Mouse (Mus musculus): ENCODE results near the gene H2afx. TPM values are rescaled to one million over a fixed set of nuclear protein-coding genes. Genes with fewer than 3 reads are reported as not detected.

Gene H2afx
- polyA plus RNA-seq, 2 experiments, result 256 to 311 TPM

- no peak for DNase-seq (ENCODE audit: low spot score)
- Histone ChIP-seq H3K36me3 (ENCODE audit: control insufficient read depth, insufficient read depth, low read length) (peaks cover 23% of the 10 kb centered on the region), H3K27me3 (ENCODE audit: control insufficient read depth, insufficient read depth, low read length) (no peaks in the 10 kb centered on the region), H3K4me2 (replicated peaks; ENCODE audit: low read depth, low read length, severe bottlenecking) (peak overlapping the region; percentile 95), H3K9me3 (ENCODE audit: control insufficient read depth, low read length) (no peaks in the 10 kb centered on the region), H3K27ac (replicated peaks; ENCODE audit: low read depth, low read length) (no peak overlapping the region), H3K4me3 (replicated peaks; ENCODE audit: low read length) (peak overlapping the region; percentile 88), H3K9ac (ENCODE audit: low read depth, low read length, severe bottlenecking) (no peak overlapping the region; the same call in 1 of the 2 replicates), H3K4me1 (ENCODE audit: control insufficient read depth, insufficient read depth, low read length) (peaks cover 7% of the 10 kb centered on the region)
- no peak for TF ChIP-seq POLR2A (IDR thresholded peaks at IDR 0.05; ENCODE audit: borderline replicate concordance, extremely low read depth, insufficient read depth, insufficient read length)
- ATAC-seq (ENCODE audit: low FRiP score, low read depth), result no peak
- 90% methylated on average over 5 of the region's 5 CpGs for WGBS
Measured at GRCm38 (mm10) chr9:44378153-44378730, 43.7 kb downstream of the H2afx start.

DNA sequence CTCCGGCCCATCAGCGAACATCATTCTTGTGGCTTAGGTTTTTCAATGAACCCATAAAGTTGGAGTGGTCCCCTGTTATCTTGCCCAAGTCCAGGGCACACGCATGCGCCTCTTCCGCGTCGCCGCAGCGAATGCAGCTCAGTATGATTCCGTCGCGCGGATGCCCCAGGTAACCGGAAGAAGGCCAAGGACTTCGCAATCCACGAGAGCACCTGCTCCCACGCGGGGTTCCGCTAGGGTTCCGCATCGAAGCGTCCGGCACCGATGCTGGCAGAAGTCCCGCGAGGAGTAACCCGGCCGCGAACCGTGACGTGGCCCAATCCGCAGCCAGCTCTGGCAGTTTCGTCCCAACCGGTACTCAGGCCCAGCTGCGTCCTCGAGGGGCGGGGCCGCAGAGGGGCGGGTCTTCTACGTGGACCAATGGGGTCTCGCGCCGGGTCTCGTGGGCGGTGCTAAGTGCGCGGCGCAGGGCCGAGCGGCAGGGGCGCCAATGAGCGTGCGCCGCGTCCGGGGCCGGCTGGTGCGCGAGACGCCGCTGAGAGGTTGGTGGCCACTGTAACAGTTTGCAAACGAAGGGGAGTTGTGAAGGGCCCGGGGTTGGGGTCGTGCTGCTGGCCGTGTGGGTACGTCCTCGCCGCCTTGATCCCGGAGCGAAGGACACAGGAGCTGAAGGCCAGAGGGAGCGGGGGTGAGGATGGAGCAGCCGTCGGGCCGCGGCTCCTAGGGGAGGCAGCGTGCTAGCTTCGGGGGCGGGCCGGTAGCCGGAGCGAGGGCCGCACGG lies 44.8 kb downstream of the H2afx start, which contains the start of gene Hyou1:
Hyou1 (plus strand) TSS at position 437 of the 781 bp plus-strand sequence.
- peak; percentile 72; the same call in 1 of the 2 replicates for TF ChIP-seq POLR2A (IDR thresholded peaks at IDR 0.05; ENCODE audit: borderline replicate concordance, extremely low read depth, insufficient read depth, insufficient read length)

DNA sequence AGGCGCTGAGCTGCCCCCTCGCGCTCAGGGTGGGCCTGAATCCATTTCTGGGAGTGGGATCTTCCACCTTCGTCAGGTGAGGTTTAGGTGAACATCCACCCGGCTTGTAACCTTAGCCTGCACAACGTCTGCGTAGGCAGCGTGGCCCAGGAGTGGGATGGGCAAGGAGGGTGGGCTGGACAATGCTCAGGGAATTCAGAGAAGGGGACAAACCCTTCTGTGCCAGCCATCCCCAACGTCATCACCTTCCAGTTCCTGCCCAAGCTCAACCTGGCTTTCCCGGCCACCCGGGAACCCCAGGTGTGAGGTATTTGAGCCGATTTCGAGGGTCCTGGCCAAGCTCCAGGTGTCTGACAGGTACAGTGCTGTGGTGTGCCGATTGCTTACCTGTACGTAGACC lies 45.4 kb downstream of the H2afx start:
- ATAC-seq (ENCODE audit: low FRiP score, low read depth) (0 out of 2 replicates have a peak, but pooled peaks have one; percentile 2), DNase-seq (ENCODE audit: low spot score) (no peak)
- Histone ChIP-seq H3K4me1 (ENCODE audit: control insufficient read depth, insufficient read depth, low read length) (peaks cover 7% of the 10 kb centered on the region), H3K36me3 (ENCODE audit: control insufficient read depth, insufficient read depth, low read length) (peaks cover 39% of the 10 kb centered on the region), H3K27me3 (ENCODE audit: control insufficient read depth, insufficient read depth, low read length) (no peaks in the 10 kb centered on the region), H3K9me3 (ENCODE audit: control insufficient read depth, low read length) (no peaks in the 10 kb centered on the region), H3K27ac (replicated peaks; ENCODE audit: low read depth, low read length) (peak overlapping the region; percentile 84), H3K4me3 (replicated peaks; ENCODE audit: low read length) (peak overlapping the region; percentile 88), H3K9ac (ENCODE audit: low read depth, low read length, severe bottlenecking) (peak overlapping the region; percentile 90), H3K4me2 (replicated peaks; ENCODE audit: low read depth, low read length, severe bottlenecking) (peak overlapping the region; percentile 95)
- no peak for TF ChIP-seq POLR2A (IDR thresholded peaks at IDR 0.05; ENCODE audit: borderline replicate concordance, extremely low read depth, insufficient read depth, insufficient read length)
- 9% methylated on average over 15 of the region's 15 CpGs for WGBS

More for the DNA sequence above, 44.8 kb downstream of the H2afx start, which contains the start of gene Hyou1:
- Histone ChIP-seq H3K4me3 (replicated peaks; ENCODE audit: low read length) (peak within 1 kb of the TSS; percentile 88), H3K9ac (ENCODE audit: low read depth, low read length, severe bottlenecking) (peak within 1 kb of the TSS; percentile 90), H3K27me3 (ENCODE audit: control insufficient read depth, insufficient read depth, low read length) (no peaks in the 10 kb centered on the region), H3K27ac (replicated peaks; ENCODE audit: low read depth, low read length) (peak within 1 kb of the TSS; percentile 84), H3K36me3 (ENCODE audit: control insufficient read depth, insufficient read depth, low read length) (peaks cover 33% of the 10 kb centered on the region), H3K9me3 (ENCODE audit: control insufficient read depth, low read length) (no peaks in the 10 kb centered on the region), H3K4me2 (replicated peaks; ENCODE audit: low read depth, low read length, severe bottlenecking) (peak within 1 kb of the TSS; percentile 95), H3K4me1 (ENCODE audit: control insufficient read depth, insufficient read depth, low read length) (peaks cover 7% of the 10 kb centered on the region)
- under 1% methylated on average over 75 of the region's 83 CpGs for WGBS
- ATAC-seq (ENCODE audit: low FRiP score, low read depth) (peak; percentile 99), DNase-seq (ENCODE audit: low spot score) (peak; percentile 97)

GRCm38 (mm10) chr9:44384596-44384995 lies 50.1 kb downstream of the H2afx start:
- peaks cover 7% of the 10 kb centered on the region for H3K4me1 ChIP-seq (ENCODE audit: control insufficient read depth, insufficient read depth, low read length)
- ATAC-seq (ENCODE audit: low FRiP score, low read depth) (no peak), DNase-seq (ENCODE audit: low spot score) (no peak)
- no peak overlapping the region for H3K4me3 ChIP-seq (replicated peaks; ENCODE audit: low read length)
- H3K4me2 ChIP-seq (replicated peaks; ENCODE audit: low read depth, low read length, severe bottlenecking), result no peak overlapping the region
- no peaks in the 10 kb centered on the region for H3K27me3 ChIP-seq (ENCODE audit: control insufficient read depth, insufficient read depth, low read length)
- 95% methylated on average over 13 of the region's 13 CpGs for WGBS
- peaks cover 83% of the 10 kb centered on the region for H3K36me3 ChIP-seq (ENCODE audit: control insufficient read depth, insufficient read depth, low read length)
- H3K9ac ChIP-seq (ENCODE audit: low read depth, low read length, severe bottlenecking), result no peak overlapping the region
- H3K9me3 ChIP-seq (ENCODE audit: control insufficient read depth, low read length), result no peaks in the 10 kb centered on the region
- TF ChIP-seq POLR2A (IDR thresholded peaks at IDR 0.05; ENCODE audit: borderline replicate concordance, extremely low read depth, insufficient read depth, insufficient read length), result no peak
- no peak overlapping the region for H3K27ac ChIP-seq (replicated peaks; ENCODE audit: low read depth, low read length)

Small RNAs within 50 kb of the gene (microRNA-seq; reads per million reads assigned to microRNA genes)
- gene Gm44335, result not detected

Other genes with a start within 250 kb of the H2afx start
- gene Mfrp, start 233.0 kb upstream of the H2afx start, polyA plus RNA-seq (2012; rRNA removed), result 0.08 and 0.29 TPM in 2 replicates
- 0.18 and 0.37 TPM in 2 replicates for gene Mfrp, start 233.0 kb upstream of the H2afx start, polyA plus RNA-seq (2014; fragmentation: Nextera tagmentation; extraction: Ambion mirVana)
- gene C1qtnf5, start 227.4 kb upstream of the H2afx start, polyA plus RNA-seq (2012; rRNA removed), result 10.0 and 12.7 TPM in 2 replicates
- gene C1qtnf5, start 227.4 kb upstream of the H2afx start, polyA plus RNA-seq (2014; fragmentation: Nextera tagmentation; extraction: Ambion mirVana), result 6.9 and 7.5 TPM in 2 replicates
- 0.41 and 0.49 TPM in 2 replicates for gene Gm49380, start 221.2 kb upstream of the H2afx start, polyA plus RNA-seq (2012; rRNA removed)
- 0.23 and 0.65 TPM in 2 replicates for gene Gm49380, start 221.2 kb upstream of the H2afx start, polyA plus RNA-seq (2014; fragmentation: Nextera tagmentation; extraction: Ambion mirVana)
- 56.1 and 80.2 TPM in 2 replicates for gene Rnf26, start 221.2 kb upstream of the H2afx start, polyA plus RNA-seq (2012; rRNA removed)
- gene Rnf26, start 221.2 kb upstream of the H2afx start, polyA plus RNA-seq (2014; fragmentation: Nextera tagmentation; extraction: Ambion mirVana), result 74.0 and 81.0 TPM in 2 replicates
- gene Mcam, start 200.2 kb upstream of the H2afx start, polyA plus RNA-seq (2012; rRNA removed), result 82.8 and 101 TPM in 2 replicates
- 44.2 and 46.3 TPM in 2 replicates for gene Mcam, start 200.2 kb upstream of the H2afx start, polyA plus RNA-seq (2014; fragmentation: Nextera tagmentation; extraction: Ambion mirVana)
- gene Cbl, start 100.6 kb upstream of the H2afx start, polyA plus RNA-seq (2012; rRNA removed), result 18.3 and 21.0 TPM in 2 replicates
- 15.6 and 16.8 TPM in 2 replicates for gene Cbl, start 100.6 kb upstream of the H2afx start, polyA plus RNA-seq (2014; fragmentation: Nextera tagmentation; extraction: Ambion mirVana)
- gene Ccdc153, start 94.0 kb upstream of the H2afx start, polyA plus RNA-seq (2012; rRNA removed), result not detected in 2 replicates
- not detected in 2 replicates for gene Ccdc153, start 94.0 kb upstream of the H2afx start, polyA plus RNA-seq (2014; fragmentation: Nextera tagmentation; extraction: Ambion mirVana)
- 0.13 and 0.15 TPM in 2 replicates for gene Pdzd3, start 83.2 kb upstream of the H2afx start, polyA plus RNA-seq (2012; rRNA removed)
- not detected in 2 replicates for gene Pdzd3, start 83.2 kb upstream of the H2afx start, polyA plus RNA-seq (2014; fragmentation: Nextera tagmentation; extraction: Ambion mirVana)
- gene Nlrx1, start 66.1 kb upstream of the H2afx start, polyA plus RNA-seq (2012; rRNA removed), result 8.6 and 10.5 TPM in 2 replicates
- gene Nlrx1, start 66.1 kb upstream of the H2afx start, polyA plus RNA-seq (2014; fragmentation: Nextera tagmentation; extraction: Ambion mirVana), result 12.6 and 13.5 TPM in 2 replicates
- gene Abcg4, start 46.1 kb upstream of the H2afx start, polyA plus RNA-seq (2012; rRNA removed), result 20.8 and 35.7 TPM in 2 replicates
- 4.8 and 5.0 TPM in 2 replicates for gene Abcg4, start 46.1 kb upstream of the H2afx start, polyA plus RNA-seq (2014; fragmentation: Nextera tagmentation; extraction: Ambion mirVana)
- gene Hinfp, start 29.0 kb upstream of the H2afx start, polyA plus RNA-seq (2012; rRNA removed), result 39.4 and 46.7 TPM in 2 replicates
- gene Hinfp, start 29.0 kb upstream of the H2afx start, polyA plus RNA-seq (2014; fragmentation: Nextera tagmentation; extraction: Ambion mirVana), result 18.0 and 22.0 TPM in 2 replicates
- 19.6 and 23.1 TPM in 2 replicates for gene C2cd2l, start 14.4 kb upstream of the H2afx start, polyA plus RNA-seq (2012; rRNA removed)
- gene C2cd2l, start 14.4 kb upstream of the H2afx start, polyA plus RNA-seq (2014; fragmentation: Nextera tagmentation; extraction: Ambion mirVana), result 7.5 and 8.0 TPM in 2 replicates
- 47.9 and 71.0 TPM in 2 replicates for gene Dpagt1, start 8.7 kb upstream of the H2afx start, polyA plus RNA-seq (2012; rRNA removed)
- gene Dpagt1, start 8.7 kb upstream of the H2afx start, polyA plus RNA-seq (2014; fragmentation: Nextera tagmentation; extraction: Ambion mirVana), result 39.4 and 39.5 TPM in 2 replicates
- 60.1 and 61.3 TPM in 2 replicates for gene Hmbs, start 9.5 kb downstream of the H2afx start, polyA plus RNA-seq (2012; rRNA removed)
- 97.1 and 102 TPM in 2 replicates for gene Hmbs, start 9.5 kb downstream of the H2afx start, polyA plus RNA-seq (2014; fragmentation: Nextera tagmentation; extraction: Ambion mirVana)
- gene Vps11, start 27.0 kb downstream of the H2afx start, polyA plus RNA-seq (2012; rRNA removed), result 28.5 and 32.9 TPM in 2 replicates
- gene Vps11, start 27.0 kb downstream of the H2afx start, polyA plus RNA-seq (2014; fragmentation: Nextera tagmentation; extraction: Ambion mirVana), result 27.8 and 29.9 TPM in 2 replicates
- 64.1 and 64.4 TPM in 2 replicates for gene Hyou1, start 44.8 kb downstream of the H2afx start, polyA plus RNA-seq (2012; rRNA removed)
- 27.5 and 28.5 TPM in 2 replicates for gene Hyou1, start 44.8 kb downstream of the H2afx start, polyA plus RNA-seq (2014; fragmentation: Nextera tagmentation; extraction: Ambion mirVana)
- gene Slc37a4, start 62.2 kb downstream of the H2afx start, polyA plus RNA-seq (2012; rRNA removed), result 17.5 and 21.6 TPM in 2 replicates
- 12.5 and 16.0 TPM in 2 replicates for gene Slc37a4, start 62.2 kb downstream of the H2afx start, polyA plus RNA-seq (2014; fragmentation: Nextera tagmentation; extraction: Ambion mirVana)
- gene Rps25, start 72.4 kb downstream of the H2afx start, polyA plus RNA-seq (2012; rRNA removed), result 680 and 1,089 TPM in 2 replicates
- gene Rps25, start 72.4 kb downstream of the H2afx start, polyA plus RNA-seq (2014; fragmentation: Nextera tagmentation; extraction: Ambion mirVana), result 2,627 and 2,837 TPM in 2 replicates
- 81.5 and 85.7 TPM in 2 replicates for gene Trappc4, start 72.9 kb downstream of the H2afx start, polyA plus RNA-seq (2012; rRNA removed)
- 127 and 144 TPM in 2 replicates for gene Trappc4, start 72.9 kb downstream of the H2afx start, polyA plus RNA-seq (2014; fragmentation: Nextera tagmentation; extraction: Ambion mirVana)
- gene Ccdc84, start 83.9 kb downstream of the H2afx start, polyA plus RNA-seq (2012; rRNA removed), result 54.3 and 57.3 TPM in 2 replicates
- gene Ccdc84, start 83.9 kb downstream of the H2afx start, polyA plus RNA-seq (2014; fragmentation: Nextera tagmentation; extraction: Ambion mirVana), result 24.8 and 25.4 TPM in 2 replicates
- not detected in 2 replicates for gene Foxr1, start 106.4 kb downstream of the H2afx start, polyA plus RNA-seq (2012; rRNA removed)
- not detected in 2 replicates for gene Foxr1, start 106.4 kb downstream of the H2afx start, polyA plus RNA-seq (2014; fragmentation: Nextera tagmentation; extraction: Ambion mirVana)
- gene Upk2, start 120.3 kb downstream of the H2afx start, polyA plus RNA-seq (2012; rRNA removed), result 0.33 and 0.91 TPM in 2 replicates
- gene Upk2, start 120.3 kb downstream of the H2afx start, polyA plus RNA-seq (2014; fragmentation: Nextera tagmentation; extraction: Ambion mirVana), result 0.40 TPM in 1 of 2 replicates, not detected in the other
- 41.2 and 53.7 TPM in 2 replicates for gene Bcl9l, start 148.1 kb downstream of the H2afx start, polyA plus RNA-seq (2012; rRNA removed)
- 20.5 and 22.7 TPM in 2 replicates for gene Bcl9l, start 148.1 kb downstream of the H2afx start, polyA plus RNA-seq (2014; fragmentation: Nextera tagmentation; extraction: Ambion mirVana)
- 0.10 and 0.13 TPM in 2 replicates for gene Cxcr5, start 227.2 kb downstream of the H2afx start, polyA plus RNA-seq (2012; rRNA removed)
- gene Cxcr5, start 227.2 kb downstream of the H2afx start, polyA plus RNA-seq (2014; fragmentation: Nextera tagmentation; extraction: Ambion mirVana), result 0.30 TPM in 1 of 2 replicates, not detected in the other